Mouse (Mus musculus) right cerebral cortex, adult 18-20 months (tissue): Measurements from ENCODE around the gene Stk32c.

Source experiments
- DNase-seq: peaks from one replicate; pipeline ENCODE4 v3.0.0; 2022; ENCODE audit warnings: mixed read lengths

Stk32c gene

DNA sequence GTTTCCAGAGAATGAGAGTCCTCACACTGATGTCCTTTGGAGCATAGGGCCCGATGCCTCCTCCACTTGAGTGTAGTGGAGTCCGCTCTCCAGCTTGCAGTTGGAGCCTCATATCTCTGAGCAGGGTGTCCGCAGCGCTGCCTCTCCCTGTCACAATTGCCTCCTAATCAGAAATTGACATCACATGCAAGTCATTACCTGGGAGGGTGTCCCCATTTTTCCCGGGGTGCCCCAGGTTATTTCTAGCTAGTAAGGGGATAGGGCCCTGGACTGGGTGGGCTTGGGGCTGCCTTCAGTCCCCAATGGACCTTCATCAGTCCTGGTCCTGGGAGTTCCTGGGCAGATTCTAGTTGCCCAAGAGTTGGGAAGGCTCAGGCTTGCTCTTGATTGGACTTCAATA lies 120.4 kb downstream of the Stk32c start:
- no peak for DNase-seq

DNA sequence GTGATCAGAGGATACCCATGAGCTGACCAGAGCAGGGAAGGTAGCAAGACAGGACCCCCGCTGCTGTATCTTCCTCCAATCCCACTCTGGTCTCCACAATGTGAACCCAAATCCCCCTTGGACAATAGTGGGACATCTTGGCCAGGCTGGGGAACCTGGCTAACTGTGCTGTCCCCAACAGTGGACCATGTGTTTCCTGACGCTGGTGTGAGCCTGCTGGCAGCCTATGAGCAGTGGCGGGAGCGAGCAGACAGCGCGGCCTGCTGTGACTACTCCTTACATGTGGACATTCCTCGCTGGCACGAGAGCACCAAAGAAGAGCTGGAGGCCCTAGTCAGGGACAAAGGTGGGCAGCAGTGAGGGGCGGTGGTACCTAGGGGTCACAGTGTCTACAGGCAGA lies 121.4 kb downstream of the Stk32c start:
- DNase-seq = no peak

DNA sequence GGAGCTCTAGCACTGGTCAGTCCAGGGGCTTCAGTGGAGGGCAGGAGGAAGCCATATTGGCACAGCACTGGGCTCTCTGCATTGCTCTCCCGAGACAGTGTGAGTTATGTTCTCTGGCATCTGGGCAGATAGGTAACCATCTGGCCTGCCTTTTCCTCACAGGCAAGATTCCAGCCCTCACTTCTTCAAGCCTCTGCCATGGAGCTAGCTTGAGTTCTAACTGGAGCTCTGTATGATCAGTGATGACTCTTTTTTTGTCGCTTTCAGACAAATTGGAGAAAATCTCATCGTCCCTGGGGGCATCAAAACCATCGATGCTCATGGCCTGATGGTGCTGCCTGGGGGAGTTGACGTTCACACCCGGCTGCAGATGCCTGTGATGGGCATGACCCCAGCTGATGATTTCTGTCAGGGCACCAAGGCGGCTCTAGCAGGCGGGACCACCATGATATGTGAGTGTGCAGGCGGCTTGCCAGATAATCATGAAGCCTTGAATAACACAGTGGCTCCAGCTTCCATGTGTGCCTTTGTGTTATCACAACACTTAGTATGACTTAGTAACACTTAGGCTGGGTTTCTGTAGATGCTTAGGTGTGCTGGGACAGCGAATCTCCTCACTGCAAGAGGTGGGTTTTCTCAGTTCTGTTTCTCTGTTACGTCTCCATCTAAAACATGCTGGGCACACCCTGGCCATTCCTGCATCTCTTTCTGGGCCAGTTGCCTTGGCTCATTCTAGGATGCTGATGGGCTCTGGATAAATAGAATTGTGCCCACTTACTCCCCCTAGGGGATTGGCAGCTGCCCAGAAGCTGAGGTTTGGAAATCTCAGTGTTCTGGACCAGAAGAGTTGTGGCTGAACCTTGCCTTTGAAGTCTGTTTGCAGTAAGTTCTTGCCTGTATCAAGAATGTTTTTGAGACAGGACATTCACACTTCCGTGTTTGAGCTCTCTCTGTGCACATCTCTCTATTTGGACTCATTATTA lies 122.9 kb downstream of the Stk32c start:
- no peak for DNase-seq

DNA sequence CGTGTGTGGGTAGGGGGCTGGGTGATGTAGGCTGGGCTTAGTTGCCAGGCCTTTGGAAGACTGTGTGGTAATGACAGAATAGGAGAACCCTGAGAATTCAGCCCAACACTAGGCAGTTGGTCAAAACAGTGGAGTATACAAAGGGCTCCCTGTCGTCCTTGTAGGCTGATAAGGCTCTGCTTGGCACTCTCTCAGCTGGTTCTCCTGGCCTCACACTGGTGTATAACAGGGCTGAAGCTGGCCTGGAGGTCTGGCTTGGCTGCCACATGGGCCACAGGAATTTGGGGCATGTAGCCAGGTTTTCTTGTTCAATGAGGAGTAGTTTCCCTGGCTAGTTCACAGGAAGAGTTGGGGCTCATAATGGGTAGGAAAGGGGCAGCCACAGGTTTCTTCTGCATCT lies 125.3 kb downstream of the Stk32c start:
- no peak for DNase-seq

DNA sequence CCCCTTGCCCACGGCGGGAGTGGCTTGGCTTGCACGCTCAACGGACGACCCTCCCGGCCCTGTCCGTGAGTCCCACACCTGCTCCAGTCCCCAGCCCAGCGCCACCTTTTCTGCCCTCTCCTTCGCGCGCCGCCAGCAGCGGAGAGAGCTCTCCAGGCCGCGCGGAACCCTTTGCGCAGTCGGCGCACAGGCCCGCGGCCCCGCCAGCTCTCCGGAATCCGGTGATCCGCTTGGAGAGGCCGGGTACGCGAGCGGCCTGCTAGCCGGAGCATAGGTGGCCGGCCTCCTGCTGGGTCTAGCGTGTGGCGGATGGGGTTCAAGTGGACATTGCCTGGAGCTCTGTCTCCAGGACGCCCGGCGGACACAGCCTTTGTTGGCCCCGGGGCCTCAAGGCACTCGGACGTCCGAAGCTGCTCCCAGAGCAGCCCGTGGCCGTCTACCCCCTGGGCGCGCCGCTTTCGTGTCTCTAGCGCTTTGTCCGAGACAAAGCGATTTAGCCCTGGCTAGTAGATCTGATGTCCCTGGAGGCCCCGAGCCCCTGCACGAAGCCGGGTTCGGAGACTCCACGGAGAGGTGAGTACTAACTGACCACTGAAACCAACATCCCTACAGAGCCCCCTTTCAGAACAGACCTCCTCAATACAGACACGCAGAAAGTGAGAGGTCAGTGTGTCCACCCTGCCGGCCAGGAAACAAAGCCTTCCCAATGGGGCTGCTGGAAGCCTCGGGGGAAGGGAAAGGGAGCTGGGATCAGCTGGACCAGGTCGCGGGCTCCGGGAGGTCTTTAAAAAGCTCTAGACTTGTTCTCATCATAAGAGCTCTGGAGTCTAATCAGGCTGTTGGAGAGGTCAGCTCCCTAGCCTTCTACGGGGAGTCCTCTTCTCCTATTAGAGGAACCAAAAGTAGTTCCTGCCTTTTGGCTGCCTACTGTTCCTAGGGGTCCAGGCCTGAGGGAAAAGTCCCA lies 126.6 kb downstream of the Stk32c start:
- DNase-seq = no peak

DNA sequence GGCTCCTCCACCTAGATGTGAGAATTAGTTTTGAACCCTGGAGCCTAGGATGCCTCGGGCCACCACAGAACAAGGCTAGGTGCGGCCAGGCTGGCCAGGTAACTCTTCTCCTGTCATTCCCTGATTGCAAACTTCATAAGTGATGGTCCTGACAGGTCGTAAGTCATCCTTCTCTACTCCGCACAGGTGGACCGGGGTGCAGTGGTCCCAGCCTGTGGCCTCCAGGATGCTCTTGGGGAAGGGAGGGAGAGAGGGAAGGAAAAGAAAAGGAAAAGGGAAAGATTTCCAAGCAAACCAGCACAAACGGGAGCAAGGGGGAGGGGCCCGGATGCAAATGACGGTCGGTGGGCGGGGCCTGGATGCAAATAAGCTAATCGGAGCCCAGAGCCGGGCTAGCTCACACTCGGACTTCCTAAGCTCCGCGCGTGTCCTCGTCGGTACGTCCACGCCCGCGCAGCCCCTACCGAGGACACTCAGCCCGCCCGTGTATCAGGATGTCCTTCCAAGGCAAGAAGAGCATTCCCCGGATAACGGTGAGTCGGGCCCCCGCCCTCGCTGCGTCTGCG lies 127.4 kb downstream of the Stk32c start, which contains the start of gene Dpysl4:
Gene Dpysl4 (plus strand): TSS at position 373 of the 566 bp plus-strand sequence.
- DNase-seq = peak; percentile 93

DNA sequence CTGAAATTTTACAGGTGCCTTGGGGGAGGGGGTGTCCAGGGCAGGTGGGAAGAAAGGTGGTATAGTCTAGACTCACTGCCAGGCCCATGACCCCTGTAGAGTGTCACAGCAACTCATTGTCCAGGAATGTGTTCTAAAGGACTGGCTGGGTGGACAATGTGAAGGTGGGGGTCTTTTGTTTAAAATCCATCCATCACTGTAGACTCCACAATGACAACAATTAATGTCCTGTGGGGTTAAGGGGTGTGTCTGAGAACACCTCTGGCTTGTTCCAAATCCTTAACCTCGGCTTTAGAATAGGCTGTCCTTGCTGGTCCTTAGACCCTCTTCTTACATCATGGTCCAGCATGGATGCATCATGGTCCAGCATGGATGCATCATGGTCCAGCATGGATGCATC lies 128.8 kb downstream of the Stk32c start:
- DNase-seq = no peak

DNA sequence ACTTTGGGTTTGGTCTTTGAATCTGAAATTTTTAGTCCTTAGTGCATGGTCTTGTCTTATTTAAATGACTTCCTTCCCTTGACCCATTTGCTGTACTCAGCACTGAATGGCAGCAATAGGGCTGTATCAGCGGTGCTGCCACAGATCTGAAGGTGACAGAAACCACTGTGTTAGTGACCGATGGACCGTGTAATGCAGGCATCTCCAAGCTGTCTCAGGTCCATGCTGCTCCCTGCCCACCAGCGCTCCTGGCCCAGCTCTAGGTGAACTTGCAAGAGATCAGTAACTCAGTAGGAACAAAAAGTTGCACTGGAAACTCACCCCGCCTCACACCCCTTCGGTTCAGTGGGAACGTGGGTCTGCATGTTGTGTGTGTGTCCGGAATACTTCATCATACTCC lies 130.8 kb downstream of the Stk32c start:
- no peak for DNase-seq

DNA sequence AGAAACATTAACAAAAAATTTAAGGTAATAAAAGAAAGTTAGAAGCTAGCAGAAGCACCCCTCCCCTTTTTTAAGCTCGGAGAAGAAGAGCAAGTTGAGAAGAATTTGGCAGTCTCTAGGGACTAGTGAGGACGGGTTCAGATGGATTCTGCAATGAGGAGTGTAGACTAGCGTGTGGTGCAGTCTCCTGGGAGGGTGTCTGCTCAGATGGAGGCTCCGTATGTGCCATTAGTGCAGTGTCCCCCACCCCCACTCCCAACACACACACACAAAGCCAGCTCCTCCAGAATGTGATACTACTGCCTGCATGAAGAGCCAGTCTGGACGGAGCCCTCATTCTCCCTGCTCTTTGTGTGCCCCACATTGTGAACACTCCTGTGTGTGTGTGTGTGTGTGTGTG lies 131.9 kb downstream of the Stk32c start:
- DNase-seq = no peak

DNA sequence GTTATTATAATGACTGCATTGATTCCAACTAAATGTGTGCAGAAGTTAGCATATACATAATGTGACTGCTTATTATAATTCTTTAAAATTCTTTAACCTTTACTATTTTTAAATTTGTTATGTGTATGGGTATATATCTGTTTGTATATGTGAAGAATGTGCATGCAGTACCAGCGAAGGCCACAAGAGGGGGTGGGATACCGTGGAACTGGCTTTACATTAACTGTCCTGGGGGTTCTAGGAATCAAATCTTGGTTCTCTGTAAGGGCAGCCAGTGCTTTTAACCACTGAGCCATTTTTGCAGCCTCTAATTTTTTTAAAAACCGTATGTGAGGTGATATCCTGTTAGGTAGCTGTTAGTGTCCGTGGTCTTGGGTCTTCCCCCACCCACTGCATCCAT lies 132.4 kb downstream of the Stk32c start:
- DNase-seq = no peak

DNA sequence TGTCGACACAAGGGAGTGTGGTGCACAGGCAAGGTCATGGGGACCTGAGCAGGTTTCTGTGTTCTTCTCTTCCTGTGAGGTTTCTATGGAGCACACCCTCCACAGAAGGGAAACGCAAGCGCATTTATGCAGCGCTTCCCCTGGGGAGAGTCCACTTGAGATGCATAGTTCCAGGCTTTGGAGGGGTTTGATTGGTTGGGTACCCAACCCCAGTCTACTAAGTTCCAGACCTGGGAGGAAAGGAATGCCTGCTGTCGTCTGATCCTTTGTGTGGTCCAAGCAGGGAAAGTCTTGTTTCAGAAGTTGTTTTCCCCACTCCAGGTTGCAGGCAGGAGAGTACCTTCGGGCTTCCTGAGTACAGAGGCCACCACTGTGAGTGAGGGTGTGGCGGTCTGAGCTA lies 134.0 kb downstream of the Stk32c start:
- no peak for DNase-seq

DNA sequence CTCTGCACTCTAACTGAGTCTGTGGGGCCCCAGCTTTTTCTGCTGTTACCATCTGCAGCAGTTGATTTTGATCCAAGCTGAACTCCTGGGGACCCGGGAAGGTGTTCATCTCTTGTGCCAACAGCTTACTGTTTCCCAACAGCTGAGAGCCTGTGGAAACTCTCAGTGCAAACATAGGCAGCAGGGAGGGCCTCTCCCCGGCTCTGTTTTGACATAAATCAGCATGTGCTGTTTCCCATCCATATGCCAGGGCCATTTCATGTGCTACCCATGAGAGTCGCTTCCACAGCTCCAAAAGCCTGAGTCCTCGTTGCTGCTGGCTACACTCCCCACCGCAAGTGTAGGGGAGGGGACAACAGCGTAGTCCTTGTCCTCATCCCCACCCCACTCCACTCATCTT lies 134.9 kb downstream of the Stk32c start:
- DNase-seq = no peak

DNA sequence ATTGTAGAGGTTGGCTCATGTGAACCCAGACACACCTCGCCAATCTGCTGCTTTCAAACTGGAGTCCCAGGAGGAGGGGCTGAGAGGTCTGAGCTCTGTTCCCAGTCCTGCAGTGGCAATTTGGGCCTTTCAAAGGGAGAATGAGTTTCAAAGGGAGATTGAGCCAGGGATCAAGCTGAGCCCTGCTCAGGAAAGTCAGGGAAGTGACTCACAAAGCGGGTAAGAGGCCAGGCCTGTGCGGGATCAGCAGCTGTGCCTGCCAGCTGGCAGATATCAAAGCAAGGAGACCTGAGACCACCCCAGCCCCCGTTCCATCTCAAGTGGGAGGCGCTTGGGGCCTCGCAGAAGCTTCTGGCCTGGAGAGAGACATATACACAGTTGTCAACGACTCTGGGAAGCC lies 135.8 kb downstream of the Stk32c start:
- no peak for DNase-seq

DNA sequence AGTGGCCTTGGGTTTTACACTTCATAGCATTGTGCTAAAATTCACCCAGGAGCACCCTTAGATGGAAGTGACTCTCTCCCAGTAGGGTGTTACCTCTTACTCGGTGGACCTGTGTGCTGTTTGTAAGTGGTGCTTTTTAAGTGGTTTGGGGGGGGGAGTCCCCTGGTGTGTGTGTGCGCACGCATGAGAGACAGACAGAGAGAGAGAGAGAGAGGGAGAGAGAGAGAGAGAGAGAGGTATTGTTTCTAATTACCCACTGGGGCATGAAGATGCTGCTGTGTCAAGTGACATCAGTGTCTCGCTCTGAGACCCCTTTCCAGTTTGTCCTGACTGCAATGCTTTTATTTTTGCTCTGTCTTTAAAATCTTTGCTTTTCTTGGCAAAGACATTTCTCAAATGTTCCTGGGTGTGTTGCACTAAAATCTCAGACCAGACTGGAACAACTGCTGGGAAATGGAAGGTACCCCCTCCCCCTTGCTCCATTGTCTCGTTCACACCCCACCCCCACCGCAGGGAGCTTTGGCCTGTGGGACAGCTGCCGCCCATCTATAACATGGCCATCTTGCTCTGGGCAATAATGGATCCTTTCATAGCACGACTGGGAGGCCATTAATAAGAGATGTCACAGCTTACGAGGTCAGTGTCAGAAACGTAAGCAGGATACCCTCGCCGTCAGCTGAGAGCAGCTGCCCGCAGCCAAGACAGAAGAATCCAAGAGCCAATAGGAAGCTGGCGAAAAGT lies 137.9 kb downstream of the Stk32c start:
- no peak for DNase-seq

DNA sequence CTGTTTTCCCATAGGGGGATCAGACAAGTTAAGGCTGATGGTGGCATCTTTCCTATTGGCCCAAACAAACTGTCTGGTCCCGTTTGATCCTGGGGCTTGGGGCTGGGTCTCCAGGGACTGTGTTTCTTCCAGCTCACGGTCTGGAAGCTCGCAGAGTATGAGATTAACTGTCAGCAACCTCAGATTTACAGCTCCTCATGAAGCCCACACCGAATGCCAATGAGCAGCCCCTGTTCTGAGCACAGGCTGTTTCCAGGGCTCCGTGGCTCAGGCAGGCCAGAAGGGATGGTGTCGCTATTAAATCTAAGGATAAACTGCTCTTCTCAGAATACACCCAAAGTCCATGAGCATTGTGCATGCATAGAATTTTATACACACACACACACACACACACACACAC lies 138.9 kb downstream of the Stk32c start:
- no peak for DNase-seq

DNA sequence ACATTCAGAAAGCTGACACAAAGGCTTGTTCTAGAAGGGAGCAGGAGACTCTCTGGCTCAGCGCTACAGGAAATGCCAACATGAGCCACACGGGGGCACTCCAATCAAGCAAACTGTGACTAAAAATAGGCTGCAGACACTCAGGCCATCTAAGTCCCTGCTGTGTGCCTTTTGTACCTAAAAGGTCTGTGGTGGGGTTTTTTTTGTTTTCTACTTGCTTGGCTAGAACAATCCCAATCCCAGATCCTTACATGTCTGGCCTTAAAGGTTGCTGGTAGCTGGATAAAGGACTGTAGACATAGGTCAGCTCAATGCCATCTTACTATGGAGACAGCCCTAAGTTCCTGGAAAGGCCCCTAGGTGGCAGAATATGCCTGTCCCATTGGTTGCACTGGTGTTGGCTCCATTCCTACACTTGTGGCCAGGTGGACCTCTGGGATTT lies 144.9 kb downstream of the Stk32c start:
- DNase-seq = peak; percentile 72

DNA sequence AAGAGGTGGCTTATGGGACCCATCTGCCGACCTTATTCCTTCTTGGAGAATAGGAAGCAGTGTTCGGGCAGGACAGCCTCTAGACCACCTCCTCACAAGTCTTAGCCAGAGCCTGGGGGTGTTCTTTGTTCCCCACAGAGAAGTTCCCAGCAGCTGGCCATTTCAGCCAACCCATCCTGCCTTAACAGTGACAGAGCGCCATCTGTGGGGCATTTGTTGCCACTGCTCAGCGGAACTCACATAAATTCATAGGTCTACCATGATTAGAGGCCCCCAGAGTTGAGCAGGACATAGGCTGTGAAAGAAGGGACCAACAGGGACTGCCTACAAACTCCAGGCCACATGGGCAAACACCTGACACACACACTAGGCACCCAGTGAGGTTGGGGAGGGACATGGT lies 149.7 kb downstream of the Stk32c start:
- DNase-seq = no peak
